Mouse (Mus musculus) left cerebral cortex, postnatal 4 days (tissue): ENCODE results near the gene Vat1l. TPM values are rescaled to one million over a fixed set of nuclear protein-coding genes. Genes with fewer than 3 reads are reported as not detected.

Experiments used
- DNase-seq: peaks from one replicate; pipeline ENCODE4 v3.0.0-alpha.2; 2022
- intact Hi-C: fragments of 180-260 bp; cut with DNase I; formaldehyde crosslinking; loops from one replicate; pipeline ENCODE4 v1.15.1; 2025
- total RNA-seq, 2 experiments: library from RNA; stranded (reverse); gene quantifications; 2 replicates each; pipeline ENCODE4 v1.2.3; 2021

Vat1l gene
- total RNA-seq, 2 experiments from 2014 or later = 54.7 to 71.8 TPM

- intact Hi-C loops = no loop called here
- DNase-seq = no peak
These were observed 178.8 kb downstream of the Vat1l start for GRCm38 (mm10) chr8:114384189-114384588.

GRCm38 (mm10) chr8:114387494-114387893, 182.1 kb downstream of the Vat1l start:
- intact Hi-C loops = no loop called here
- DNase-seq = no peak

GRCm38 (mm10) chr8:114390465-114391254, 185.2 kb downstream of the Vat1l start:
- intact Hi-C loops = no loop called here
- no peak for DNase-seq

GRCm38 (mm10) chr8:114398326-114398725, 192.9 kb downstream of the Vat1l start:
- intact Hi-C loops = no loop called here
- DNase-seq = no peak

GRCm38 (mm10) chr8:114399273-114399672, 193.9 kb downstream of the Vat1l start:
- intact Hi-C loops = no loop called here
- DNase-seq = no peak

GRCm38 (mm10) chr8:114401679-114402078, 196.3 kb downstream of the Vat1l start:
- intact Hi-C loops = no loop called here
- no peak for DNase-seq

GRCm38 (mm10) chr8:114411421-114411820, 206.0 kb downstream of the Vat1l start:
- no peak for DNase-seq
- intact Hi-C loops = no loop called here

- no peak for DNase-seq
- intact Hi-C loops = no loop called here
These were observed 212.4 kb downstream of the Vat1l start, which contains the start of gene Clec3a for GRCm38 (mm10) chr8:114417786-114418185. TSS of gene Clec3a (plus strand) at chr8:114418086.

- intact Hi-C loops = no loop called here
- DNase-seq = no peak
These were observed 213.1 kb downstream of the Vat1l start for GRCm38 (mm10) chr8:114418486-114418885.

- DNase-seq = no peak
- intact Hi-C loops = no loop called here
These were observed 213.5 kb downstream of the Vat1l start for GRCm38 (mm10) chr8:114418904-114419303.

GRCm38 (mm10) chr8:114421544-114421943, 216.1 kb downstream of the Vat1l start:
- no peak for DNase-seq
- intact Hi-C loops = no loop called here

Other genes starting within 250 kb of the Vat1l start
- 1 to 10 TPM; 1.0 to 1.8 TPM for gene Nudt7, start 72.1 kb upstream of the Vat1l start, total RNA-seq
- gene Clec3a, start 212.5 kb downstream of the Vat1l start, total RNA-seq = not detected
- 10 to 100 TPM; 12.5 to 12.9 TPM for gene Wwox, start 234.0 kb downstream of the Vat1l start, total RNA-seq